Mouse (Mus musculus): Measurements from ENCODE around the gene Tut1.
A peak's percentile ranks its signal among the peaks of the same experiment; 100 is the strongest.
"Not testable (repeated sequence)": the region's sequence is repeated elsewhere in the genome, so short reads cannot be mapped to it uniquely, and the experiment has no call there.

The Tut1 gene

GRCm38 (mm10) chr19:8943047-8943446, 10.6 kb upstream of the Tut1 start:
- no peak for DNase-seq

GRCm38 (mm10) chr19:8944062-8944461, 9.6 kb upstream of the Tut1 start:
- DNase-seq: no peak

GRCm38 (mm10) chr19:8944750-8945149, 8.9 kb upstream of the Tut1 start:
- DNase-seq: peak; percentile 94 to 95

GRCm38 (mm10) chr19:8945251-8945650, 8.4 kb upstream of the Tut1 start:
- no peak for DNase-seq

- DNase-seq: no peak
Measured at GRCm38 (mm10) chr19:8946929-8947328, 6.7 kb upstream of the Tut1 start.

- no peak for DNase-seq
Measured at GRCm38 (mm10) chr19:8950190-8950589, 3.5 kb upstream of the Tut1 start.

GRCm38 (mm10) chr19:8952241-8952640, 1.4 kb upstream of the Tut1 start:
- no peak for DNase-seq

GRCm38 (mm10) chr19:8954171-8954570, 524 bp downstream of the Tut1 start:
- DNase-seq: no peak

GRCm38 (mm10) chr19:8962256-8962655, 8.6 kb downstream of the Tut1 start:
- DNase-seq: no peak

GRCm38 (mm10) chr19:8965075-8965474, 11.4 kb downstream of the Tut1 start:
- DNase-seq: no peak

- peak; percentile 35 to 40 for DNase-seq
Measured at GRCm38 (mm10) chr19:8965771-8966170, 12.1 kb downstream of the Tut1 start.

- no peak for DNase-seq
Measured at GRCm38 (mm10) chr19:8966198-8966589, 12.5 kb downstream of the Tut1 start.

GRCm38 (mm10) chr19:8966590-8967372, 13.1 kb downstream of the Tut1 start, which contains the start of gene Eef1g:
Gene Eef1g, plus strand, starts transcription at chr19:8967041.
- DNase-seq: peak; percentile 98 to 100

- DNase-seq: no peak
Measured at GRCm38 (mm10) chr19:8967373-8967743, 13.7 kb downstream of the Tut1 start.

GRCm38 (mm10) chr19:8967893-8968292, 14.2 kb downstream of the Tut1 start:
- no peak for DNase-seq

- not testable (repeated sequence) for DNase-seq
Measured at GRCm38 (mm10) chr19:8972491-8972890, 18.8 kb downstream of the Tut1 start.

- DNase-seq: no peak
Measured at GRCm38 (mm10) chr19:8974638-8975037, 21.0 kb downstream of the Tut1 start.

GRCm38 (mm10) chr19:8975491-8975890, 21.8 kb downstream of the Tut1 start:
- DNase-seq: no peak

GRCm38 (mm10) chr19:8976535-8976934, 22.9 kb downstream of the Tut1 start:
- peak; percentile 65 to 74 for DNase-seq

- no peak for DNase-seq
Measured at GRCm38 (mm10) chr19:8980771-8981170, 27.1 kb downstream of the Tut1 start.

- no peak for DNase-seq
Measured at GRCm38 (mm10) chr19:8981450-8982168, 28.0 kb downstream of the Tut1 start.

GRCm38 (mm10) chr19:8982303-8983149, 28.9 kb downstream of the Tut1 start:
- DNase-seq: no peak

GRCm38 (mm10) chr19:8983150-8983650, 29.6 kb downstream of the Tut1 start:
- no peak for DNase-seq
